Mouse (Mus musculus) ZHBTc4 (cell line): ENCODE results near the gene Olfr125.
A peak's percentile ranks its signal among the peaks of the same experiment; 100 is the strongest.

Source experiments
- DNase-seq: peaks from one replicate; pipeline ENCODE4 v3.0.0-alpha.2; 2011; ENCODE audit warnings: low read depth, low spot score

Olfr125 gene

DNA sequence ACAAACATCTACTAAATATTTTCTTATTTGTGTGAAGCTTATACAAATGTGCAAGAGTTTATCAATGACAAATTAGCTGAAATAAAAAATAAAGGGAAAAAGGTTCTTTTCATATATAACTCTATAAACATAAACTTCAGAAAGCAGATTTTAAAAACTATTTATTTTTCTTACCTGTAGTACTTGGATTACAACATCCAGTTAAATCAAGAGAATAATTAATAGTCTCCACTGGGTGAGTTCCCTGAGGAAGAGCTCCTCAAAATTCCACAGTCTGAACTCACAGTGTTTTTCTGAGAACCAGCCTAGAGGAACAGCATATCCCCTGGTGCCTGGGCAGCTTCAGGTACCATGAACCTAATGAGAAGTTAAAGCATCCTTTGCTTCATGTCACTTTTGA lies at the start of gene Olfr125:
TSS of gene Olfr125 (plus strand) at position 301 of the 400 bp plus-strand sequence.
- no peak for DNase-seq

GRCm38 (mm10) chr17:37793229-37793628 lies 39.5 kb upstream of the Olfr125 start, which contains the start of gene Olfr123:
Gene Olfr123 (plus strand): TSS chr17:37793529.
- DNase-seq, result no peak

GRCm38 (mm10) chr17:37799588-37799987 lies 33.2 kb upstream of the Olfr125 start, which contains the start of gene Olfr124:
Gene Olfr124 (plus strand): TSS chr17:37799888.
- no peak for DNase-seq

- DNase-seq, result no peak
Measured at GRCm38 (mm10) chr17:37847183-37847582, 14.4 kb downstream of the Olfr125 start, which contains the start of gene Olfr126. Gene Olfr126 (plus strand): TSS chr17:37847483.

- DNase-seq, result peak; percentile 86
Measured at GRCm38 (mm10) chr17:37863901-37864300, 31.2 kb downstream of the Olfr125 start.

DNA sequence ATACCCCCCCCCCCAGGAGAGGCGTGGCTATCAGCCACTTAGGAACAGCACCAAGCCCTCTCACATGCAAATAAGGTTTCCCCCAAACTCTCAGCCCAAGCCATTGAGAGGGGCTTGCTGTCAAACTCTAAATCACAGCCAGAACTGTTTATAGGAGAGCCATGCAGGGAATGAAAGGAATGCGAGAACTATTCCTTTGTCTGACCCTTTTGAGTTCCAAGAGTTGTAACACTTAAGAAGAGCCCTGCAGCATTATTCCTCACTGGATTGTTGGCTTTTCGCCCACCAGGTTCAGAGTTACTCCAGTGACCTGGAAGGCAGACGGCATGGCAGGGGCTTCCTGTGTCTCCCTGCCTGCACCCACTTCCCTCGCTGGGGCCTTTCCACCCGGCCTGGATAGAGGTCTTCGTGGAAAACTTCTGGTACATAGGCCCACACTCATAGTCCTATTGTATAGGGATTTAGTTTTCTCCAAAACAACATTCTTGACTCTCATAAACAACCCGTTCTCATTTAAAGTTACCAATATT lies 37.0 kb downstream of the Olfr125 start:
- DNase-seq, result peak; percentile 75

GRCm38 (mm10) chr17:37873830-37874229 lies 41.1 kb downstream of the Olfr125 start:
- no peak for DNase-seq
